Mouse (Mus musculus) 3T3-L1 (cell line): ENCODE data around the gene Map3k13.
"Not testable (repeated sequence)": the region's sequence is repeated elsewhere in the genome, so short reads cannot be mapped to it uniquely, and the experiment has no call there.

Experiments used
- DNase-seq: peaks from one replicate; pipeline ENCODE4 v3.0.0-alpha.2; 2015; ENCODE audit warnings: low read depth, low spot score

Gene Map3k13

DNA sequence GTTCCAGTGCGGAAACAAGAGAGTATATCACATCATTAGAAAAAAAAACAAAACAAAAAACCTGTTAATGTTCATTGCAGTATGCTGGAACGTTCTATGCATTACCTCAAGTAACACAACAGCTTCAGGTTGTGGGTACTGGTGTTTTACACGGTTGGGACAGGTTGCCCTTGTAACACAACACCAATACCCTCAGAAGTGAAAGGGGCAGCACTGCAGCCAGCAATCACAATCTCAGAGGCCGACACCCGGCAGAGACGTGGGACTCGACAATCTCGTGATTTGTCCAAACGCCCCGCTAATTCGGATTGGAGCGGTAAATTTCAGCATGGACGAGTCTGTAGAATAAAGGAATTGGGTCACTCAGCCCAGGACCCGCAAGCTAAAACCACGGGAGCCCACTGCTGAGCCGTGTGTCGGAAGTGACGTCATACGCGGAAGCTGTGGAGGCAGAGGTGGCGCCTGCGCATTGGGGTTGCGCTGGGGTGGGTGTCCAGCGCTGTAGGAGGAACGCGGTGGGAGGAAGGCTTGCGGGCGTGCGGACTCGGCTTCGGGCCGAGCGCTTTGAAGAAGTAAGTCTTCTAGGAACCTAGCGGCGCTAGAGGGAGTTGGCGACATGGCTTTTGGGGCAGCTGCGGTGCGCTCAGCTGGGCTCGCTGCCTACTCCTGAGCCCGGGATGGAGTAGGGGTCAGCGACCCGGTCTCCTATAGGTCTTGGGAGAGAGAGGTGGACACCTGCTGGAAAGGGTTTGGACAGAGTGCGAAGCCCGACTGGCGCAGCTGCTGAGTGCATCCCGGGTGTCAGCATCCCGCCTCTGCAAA lies at the start of gene Map3k13:
Map3k13 (plus strand) TSS at position 472 of the 822 bp plus-strand sequence.
- DNase-seq: peak; percentile 95

DNA sequence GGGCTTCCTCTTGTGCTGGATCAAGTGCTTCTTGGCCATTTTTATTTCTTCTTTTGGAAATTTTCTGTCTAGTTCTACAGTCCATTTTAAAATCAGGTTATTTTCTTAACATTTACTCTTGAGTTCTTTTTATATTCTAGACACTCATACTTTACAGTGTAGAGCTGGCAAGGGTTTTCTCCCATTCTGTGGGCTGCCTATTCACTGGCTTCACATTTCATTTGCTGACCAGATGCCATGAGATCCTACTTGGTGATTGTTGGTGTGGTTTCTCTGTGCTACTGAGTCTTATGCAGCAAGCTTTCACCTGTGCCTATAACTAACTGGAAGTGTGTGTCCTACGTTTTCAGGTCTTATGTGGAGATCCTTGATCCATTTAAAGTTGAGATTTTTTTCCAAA lies 35.7 kb upstream of the Map3k13 start:
- DNase-seq: no peak

DNA sequence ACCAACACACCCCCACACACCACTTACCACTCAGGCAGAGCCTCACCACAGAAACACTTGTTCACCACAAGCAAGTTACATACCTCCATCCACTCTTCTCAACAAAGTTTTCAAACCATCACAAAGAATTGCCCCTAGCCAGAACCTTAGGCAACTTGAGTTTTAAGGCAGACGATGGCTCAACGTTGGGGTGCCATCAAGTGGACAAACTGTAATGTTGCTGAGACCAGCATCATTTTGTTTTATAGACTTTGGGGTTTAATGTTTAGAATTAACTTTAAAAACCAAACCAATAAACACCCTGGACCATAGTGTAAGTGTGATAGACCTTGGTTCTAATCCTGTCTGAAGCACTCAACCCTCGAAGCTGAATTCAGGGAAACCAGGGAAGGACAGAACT lies 25.9 kb upstream of the Map3k13 start:
- DNase-seq: no peak

DNA sequence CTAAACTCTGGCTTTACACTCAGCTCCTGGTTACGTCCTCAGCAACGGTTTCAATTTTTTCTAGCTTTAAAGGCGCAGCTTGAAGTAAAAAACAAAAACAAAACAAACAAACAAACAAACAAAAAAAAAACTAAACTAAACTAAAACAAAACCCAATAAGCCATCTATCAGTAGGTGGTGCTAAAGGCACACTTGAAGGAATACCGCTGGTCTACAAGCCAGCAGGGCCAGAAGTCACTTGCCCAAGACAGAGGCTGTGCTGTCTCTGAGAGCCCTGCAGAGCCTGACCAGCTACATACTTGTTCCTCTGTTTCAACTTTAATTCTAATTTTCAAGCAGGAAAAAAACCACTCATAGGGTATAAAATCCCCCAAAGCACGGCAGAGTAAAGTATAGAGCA lies 24.5 kb upstream of the Map3k13 start:
- DNase-seq: peak; percentile 51

DNA sequence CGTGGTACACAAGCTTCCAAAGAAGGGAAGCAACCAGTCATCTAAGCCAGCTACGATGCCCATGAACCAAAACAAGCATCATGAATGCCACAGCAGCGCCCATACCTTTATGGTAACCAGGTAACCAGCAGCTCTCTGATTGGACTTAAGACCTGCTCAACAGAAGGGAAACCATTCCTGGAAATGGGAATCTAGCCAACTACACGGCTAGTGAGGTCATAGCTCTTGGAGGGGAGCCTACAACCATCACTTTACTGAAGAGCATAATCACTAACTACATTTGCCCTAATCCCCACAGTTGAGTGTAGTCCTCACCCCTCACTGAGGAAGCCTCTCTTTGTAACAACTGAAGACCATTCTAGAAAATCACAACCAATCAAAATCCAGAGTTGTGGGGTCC lies 19.4 kb upstream of the Map3k13 start:
- no peak for DNase-seq

DNA sequence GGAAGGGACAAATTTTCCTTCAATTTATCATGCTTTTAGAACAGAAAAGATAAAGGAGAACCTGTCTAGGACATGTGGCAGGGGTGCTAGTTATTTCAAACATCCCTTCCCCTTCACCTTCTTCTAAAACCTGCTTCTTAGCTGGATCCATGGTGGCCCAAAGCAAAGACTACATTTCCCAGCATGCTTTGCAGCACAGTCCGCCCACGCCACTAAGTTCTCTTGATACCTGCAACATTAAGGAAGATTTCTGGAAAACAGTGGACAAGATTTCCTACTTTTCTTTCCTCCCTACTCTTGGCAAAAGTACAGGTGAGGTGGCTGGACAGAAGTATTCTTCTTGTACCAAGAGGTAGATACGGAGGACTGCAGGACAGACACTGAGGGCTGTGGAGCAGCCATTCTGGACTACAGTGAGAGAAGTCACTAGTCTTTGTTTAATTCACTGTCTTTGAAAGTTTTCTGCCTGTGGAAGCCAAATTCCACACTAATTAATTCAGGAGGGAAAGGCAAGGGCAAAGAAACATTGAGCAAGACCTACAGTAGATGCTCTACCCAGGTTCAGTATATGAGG lies 15.8 kb upstream of the Map3k13 start:
- DNase-seq: peak; percentile 18

DNA sequence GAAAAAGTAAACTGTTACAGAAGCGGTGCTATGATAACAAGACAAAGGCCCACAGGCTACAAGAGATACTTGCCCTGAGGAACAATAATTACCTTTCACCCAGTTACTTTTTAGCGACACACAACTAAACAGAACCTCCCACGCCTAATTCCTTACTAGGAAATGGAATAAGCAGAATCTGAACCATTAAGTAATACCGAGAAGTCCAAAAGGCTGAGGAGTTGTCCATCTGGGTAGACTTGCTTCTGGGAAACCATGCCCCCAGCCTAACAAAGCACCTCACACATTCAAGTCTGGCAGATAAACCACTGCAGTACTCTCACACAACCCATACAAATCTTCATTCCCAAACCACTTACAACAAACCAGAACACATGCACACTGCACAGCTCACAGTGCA lies 15.0 kb upstream of the Map3k13 start:
- DNase-seq: no peak

DNA sequence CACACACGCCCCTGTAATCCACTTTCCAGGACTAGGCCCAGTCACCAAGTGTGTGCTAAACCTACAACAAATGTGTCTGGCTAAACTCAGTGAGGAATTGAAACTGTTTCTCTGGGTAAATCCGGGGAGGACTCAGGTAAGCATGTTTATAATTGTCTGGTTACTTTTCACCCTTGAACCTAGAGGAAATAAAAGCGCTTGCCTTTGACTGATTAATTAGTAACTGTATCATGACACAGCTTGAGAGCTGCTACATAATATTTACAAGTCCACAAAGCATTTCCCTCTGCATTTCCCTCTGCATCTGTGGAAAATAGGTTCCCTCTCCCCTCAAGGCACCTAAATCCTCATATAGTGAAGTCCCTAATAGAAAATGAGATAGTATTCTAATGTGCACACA lies 12.9 kb upstream of the Map3k13 start:
- no peak for DNase-seq

DNA sequence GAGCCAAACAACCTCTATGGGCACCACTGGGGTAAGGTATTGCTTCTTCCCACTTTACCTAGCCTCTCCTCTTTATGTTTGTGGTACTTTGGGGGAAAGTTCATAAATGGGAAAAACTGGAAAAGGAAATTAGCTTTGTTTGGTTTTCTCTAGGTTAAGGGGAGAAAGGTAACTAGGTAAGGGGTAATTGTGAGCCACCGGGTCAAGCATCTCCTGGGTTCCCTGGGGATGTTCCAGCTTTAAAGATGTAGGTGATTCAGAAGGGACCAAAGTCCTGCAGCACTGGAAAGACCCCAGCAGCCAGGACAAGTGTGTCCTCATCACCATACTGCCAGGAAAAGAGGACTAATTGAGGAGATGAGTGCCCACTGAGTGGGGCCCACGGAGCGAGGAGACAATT lies 12.3 kb upstream of the Map3k13 start:
- no peak for DNase-seq

DNA sequence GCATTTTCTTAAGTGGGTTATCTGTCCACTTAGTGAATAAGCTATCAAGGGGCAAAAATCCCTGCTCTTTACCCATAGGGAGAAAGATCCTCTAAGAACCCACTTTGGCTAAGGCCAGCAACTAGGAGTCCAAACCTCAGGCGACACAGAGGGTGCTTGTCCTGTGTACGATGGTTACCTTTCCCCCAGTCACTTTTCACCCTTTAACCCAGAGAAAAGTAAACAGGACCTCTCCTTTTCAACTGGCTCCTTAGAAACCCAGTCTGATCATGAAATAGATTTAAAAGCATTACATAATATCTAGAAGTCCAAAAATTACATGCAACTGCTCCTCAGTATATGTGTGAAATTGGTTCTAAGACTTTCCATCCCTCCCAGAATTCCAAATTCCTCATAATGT lies 11.3 kb upstream of the Map3k13 start:
- no peak for DNase-seq

DNA sequence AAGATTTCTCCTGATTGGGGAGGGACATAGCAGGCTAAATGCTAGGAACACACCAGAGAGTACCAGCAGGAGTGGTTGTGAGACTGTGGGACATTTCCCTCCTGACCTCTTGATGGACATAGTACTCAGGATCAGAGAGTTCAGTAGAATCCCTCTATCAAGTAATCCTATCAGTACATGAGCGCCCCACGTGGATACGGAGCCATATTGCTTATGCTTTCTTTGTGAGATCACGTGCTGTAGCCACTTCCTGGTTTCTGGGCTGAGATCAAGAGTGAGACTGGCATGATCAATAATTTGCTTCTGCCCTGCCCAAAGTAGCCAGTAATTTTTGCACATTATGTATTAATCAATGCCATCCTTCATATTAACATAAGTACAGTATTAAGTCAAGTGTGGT lies 9.1 kb upstream of the Map3k13 start:
- no peak for DNase-seq

DNA sequence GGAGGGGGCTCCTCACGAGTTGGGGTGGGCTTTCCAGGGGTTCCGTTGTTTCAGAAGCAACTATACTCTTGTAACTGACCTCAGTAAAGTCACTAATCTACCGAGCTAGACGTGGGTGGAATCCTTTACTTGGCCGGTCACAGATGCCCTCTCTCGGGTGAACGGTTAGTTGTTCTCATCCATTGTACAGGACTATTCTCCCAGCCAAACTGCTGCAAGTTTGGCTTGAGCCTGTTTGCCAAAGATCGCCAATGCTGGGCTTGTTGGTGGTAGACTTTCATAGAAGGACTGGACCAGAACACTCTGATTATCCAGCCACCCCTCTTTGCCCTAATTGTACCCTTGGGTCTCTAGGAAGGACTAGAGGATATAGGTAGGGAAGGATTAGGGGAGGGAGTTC lies 7.8 kb upstream of the Map3k13 start:
- no peak for DNase-seq

DNA sequence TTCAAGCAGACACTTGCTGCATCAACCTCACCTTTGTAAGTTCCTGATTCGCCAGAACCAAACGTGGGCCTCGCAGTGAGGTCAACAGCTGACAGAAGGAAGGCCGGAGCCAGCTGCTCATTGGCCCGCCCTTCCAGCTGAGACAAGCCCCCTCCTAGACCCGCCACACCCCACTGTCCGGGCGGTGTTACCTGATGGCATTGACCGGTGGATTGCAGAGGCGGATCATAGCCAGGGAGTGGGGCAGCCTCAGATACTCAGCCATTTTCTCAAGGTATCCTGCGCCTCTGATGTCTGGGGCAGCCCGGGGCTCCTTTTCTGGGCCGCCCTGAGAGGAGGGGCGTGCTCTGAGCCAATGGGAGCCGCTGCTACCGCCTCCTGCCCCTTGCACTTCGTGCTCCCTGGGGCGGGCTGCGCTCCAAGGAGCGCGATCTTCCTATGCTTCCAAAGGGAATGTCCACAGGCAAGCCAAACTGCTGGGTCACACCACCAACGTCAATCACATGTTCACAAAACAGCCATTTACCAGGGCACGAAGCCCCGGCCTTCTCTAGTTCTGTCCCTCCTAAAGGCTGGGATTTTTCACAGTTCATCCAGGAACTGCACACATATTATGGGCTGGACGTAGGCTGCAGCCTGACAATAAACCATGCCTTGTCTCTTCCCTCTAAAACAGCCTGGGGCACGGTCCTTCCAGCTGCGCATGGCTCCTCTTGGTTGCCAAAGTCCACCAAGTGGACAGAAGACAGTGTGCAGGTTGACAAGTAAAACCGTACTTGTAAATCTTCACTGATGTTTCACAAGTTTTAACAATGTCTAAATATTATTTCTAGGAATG lies 6.4 kb upstream of the Map3k13 start, which contains the start of gene Ehhadh:
Ehhadh (minus strand) TSS at position 292 of the 838 bp plus-strand sequence.
- DNase-seq: no peak

DNA sequence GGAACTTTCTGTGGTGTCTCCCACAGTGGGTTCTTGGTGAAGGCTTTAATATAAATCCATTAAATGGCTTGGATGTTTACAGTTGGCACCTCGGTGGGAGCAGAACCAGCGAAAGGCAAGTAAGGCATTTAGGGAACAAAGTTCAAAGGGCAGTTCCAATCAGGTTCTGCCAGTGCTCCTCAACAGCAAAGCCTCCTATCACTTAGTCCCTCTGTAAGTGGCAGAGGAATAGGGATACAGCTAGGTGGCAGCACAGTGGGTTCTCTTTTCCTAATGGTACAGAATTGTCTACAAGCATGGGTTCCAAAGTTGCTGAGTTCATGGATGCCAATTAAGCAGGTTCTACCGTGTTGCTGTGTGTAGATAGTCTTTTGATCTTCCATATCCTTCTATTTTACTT lies 5.6 kb upstream of the Map3k13 start:
- no peak for DNase-seq

DNA sequence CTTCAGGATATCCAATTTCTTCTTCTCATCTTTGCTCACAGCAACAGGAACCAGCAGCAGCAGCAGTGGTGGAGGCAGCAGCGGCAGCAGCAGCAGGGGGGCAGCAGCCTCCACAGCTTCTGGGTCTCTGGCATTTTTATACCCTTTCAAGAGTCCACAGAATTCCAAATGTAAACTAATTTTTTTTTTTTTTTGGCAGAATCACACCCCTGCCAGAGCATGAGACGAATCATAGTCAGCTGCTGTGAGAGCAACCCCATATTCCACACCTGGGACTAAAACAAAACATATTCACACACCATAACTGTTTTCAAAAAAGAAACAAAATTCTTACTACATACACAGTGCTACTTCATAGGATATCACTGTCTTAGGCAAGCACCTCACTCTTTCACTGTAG lies 5.0 kb upstream of the Map3k13 start:
- DNase-seq: no peak

DNA sequence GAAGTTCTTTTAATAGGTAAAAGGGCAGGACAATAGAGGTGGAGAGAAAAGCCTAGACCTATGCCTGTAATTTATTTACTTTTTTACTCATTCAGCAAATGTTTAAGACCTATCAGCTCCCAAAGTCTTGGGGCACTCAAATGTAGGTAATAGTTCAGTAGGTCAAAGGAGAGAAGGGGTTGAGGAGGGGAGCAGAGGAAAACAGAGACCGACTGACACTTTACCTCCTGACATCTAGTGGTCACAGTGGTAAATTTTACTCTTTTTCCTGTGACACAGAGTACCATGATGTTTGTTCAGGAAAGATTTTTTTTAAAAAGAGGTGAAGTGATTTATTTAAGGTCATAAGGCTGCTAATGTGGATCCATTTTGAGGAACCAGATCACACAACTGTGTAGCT lies 3.7 kb upstream of the Map3k13 start:
- no peak for DNase-seq

DNA sequence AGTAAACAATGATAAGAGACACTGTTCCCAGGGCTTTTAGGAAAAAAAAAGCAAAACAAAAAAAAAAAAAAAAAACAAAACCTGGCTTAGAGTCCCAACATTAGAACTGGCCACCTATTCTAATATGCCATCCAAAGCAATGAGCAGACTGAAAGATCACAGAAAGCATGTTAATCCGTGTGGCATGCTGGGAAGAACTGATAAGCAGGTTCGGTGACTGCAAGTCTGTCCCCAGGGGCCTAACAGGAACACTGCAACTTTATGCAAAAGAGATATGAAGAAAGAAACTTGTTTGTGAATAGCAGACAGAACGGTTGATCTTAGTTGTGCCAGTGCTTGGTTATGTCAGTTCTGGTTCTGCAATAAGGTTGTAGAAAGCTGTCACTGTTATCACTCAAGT lies 2.4 kb upstream of the Map3k13 start:
- DNase-seq: no peak

DNA sequence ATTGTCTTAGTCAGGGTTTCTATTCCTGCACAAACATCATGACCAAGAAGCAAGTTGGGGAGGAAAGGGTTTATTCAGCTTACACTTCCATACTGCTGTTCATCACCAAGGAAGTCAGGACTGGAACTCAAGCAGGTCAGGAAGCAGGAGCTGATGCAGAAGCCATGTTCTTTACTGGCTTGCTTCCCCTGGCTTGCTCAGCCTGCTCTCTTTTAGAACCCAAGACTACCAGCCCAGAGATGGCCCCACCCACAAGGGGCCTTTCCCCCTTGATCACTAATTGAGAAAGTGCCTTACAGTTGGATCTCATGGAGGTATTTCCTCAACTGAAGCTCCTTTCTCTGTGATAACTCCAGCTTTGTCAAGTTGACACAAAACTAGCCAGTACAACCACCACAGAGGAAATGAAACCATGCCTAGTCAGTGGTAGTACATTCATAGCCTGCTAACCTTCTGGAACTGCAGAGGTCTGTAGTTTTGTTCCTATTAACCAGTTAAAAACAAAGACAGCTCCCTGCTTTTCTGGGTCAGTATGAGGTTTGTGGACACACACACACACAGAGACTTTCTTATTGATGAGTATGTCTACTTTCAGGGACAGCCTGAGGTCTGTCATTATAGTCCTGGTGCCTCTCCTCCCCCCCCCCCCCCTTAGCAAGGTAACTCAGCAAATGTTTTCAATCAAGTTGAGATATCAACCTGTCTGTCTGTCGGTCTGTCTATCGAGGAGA lies 901 bp upstream of the Map3k13 start:
- not testable (repeated sequence) for DNase-seq

DNA sequence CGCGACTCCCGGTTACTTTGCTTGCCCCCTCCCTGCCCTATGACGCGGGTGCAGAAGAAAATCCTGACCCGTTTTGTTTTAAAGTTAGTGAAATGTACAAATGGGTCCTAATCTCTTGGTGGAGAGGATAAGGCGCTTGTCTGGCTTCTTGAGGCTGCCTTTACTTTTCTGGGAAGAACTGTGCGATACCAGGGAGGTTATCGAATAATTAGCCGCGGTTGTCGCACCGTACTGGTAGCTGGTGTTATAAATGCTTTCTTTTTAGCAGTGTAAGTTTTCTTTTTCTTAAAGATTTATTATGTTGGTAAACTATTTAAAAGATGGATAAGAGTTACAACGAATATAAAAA lies 525 bp downstream of the Map3k13 start:
- DNase-seq: no peak

DNA sequence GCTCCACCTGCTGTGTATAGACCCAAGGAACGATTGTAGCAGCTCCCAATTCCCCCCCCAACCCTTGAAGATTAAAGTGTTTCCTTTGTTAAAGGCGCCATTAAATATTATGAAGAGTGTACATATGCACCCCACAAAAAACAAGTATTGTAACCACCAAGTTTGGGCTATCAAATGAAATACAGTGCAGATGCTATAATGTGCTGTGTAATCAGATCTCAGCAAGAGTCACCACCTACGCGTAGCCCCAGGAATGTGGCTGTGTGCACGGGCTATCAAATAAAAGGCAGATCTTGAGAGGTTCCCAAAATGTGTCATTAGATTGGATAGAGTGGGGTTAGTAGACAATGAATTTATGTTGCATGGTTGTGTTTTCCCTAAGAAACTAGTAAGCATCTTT lies 925 bp downstream of the Map3k13 start:
- peak; percentile 41 for DNase-seq

DNA sequence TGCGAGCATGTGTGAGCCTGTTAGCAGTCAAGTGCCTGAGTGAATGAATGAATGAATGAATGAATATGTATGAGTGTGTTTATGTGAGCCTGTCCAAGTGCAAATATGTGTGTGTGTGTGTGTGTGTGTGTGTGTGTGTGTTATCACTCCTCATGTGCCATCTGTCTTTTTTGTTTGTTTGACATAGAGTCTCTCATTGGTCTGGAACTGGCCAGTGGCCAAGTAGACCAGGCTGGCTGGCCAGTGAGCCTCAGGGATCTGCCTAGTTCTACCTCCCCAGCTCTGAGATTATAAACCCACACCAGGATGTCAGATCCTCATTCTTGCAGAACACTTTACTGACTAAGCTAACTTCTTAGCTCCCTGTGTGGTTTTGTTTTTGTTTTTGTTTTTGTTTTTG lies 10.1 kb downstream of the Map3k13 start:
- DNase-seq: no peak

DNA sequence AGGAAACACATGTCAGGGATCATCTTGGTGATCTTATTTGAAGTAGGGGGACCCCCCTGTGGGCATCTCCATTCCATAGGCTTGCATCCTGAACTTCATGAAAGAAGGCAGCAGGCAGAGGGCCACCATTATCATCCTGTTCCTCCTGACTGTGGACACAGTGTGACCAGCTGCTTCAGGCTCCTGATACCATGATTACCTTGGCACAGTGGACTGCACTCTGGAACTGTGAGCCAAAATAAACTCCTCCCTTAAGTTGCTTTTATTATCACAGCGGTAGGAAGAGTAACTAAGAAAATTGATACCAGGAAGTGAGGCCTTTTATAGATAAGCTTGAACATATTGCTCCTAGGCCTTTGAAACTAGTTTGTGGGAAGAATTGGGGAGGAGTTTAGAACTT lies 12.7 kb downstream of the Map3k13 start:
- DNase-seq: no peak
